24 mouse cellular contexts compared by ENCODE assay signal in genomic region chr12:8869190-8869589, GRCm38 (mm10).
"Had no signal": no experiment of that assay in that cellular context is flagged by ENCODE, and none has a peak within 500 bp of the region (broad histone marks: within the 10 kb centered on the region; RNA-seq: fewer than 3 reads in every experiment).

No protein-coding gene starts in this region.

- DNase-seq: cerebellum, postnatal 10 days; cerebellum, postnatal 14 days; cerebellum, postnatal 25 days; cerebellum, postnatal 36 days; embryo, embryonic 11 days; forebrain, postnatal 0 days; gastrocnemius, adult 2 months; gastrocnemius, postnatal 10 days; gastrocnemius, postnatal 14 days; gastrocnemius, postnatal 25 days; gastrocnemius, postnatal 36 days; heart, adult 11 months; heart, adult 18-20 months; heart, adult 2 months had no signal

- H3K9ac ChIP-seq: embryonic facial prominence, embryonic 12.5 days; embryonic facial prominence, embryonic 13.5 days; embryonic facial prominence, embryonic 15.5 days; forebrain, embryonic 12.5 days; forebrain, embryonic 13.5 days; forebrain, embryonic 15.5 days; forebrain, postnatal 0 days had no signal

- H3K4me1 ChIP-seq: embryonic facial prominence, embryonic 12.5 days; embryonic facial prominence, embryonic 15.5 days; forebrain, embryonic 12.5 days; forebrain, embryonic 13.5 days; forebrain, embryonic 15.5 days had no signal

- H3K36me3 ChIP-seq: embryonic facial prominence, embryonic 10.5 days; embryonic facial prominence, embryonic 12.5 days; embryonic facial prominence, embryonic 13.5 days; embryonic facial prominence, embryonic 15.5 days; forebrain, embryonic 10.5 days; forebrain, embryonic 12.5 days; forebrain, embryonic 15.5 days; heart, embryonic 10.5 days had no signal

- H3K27me3 ChIP-seq: embryonic facial prominence, embryonic 12.5 days; embryonic facial prominence, embryonic 13.5 days; embryonic facial prominence, embryonic 15.5 days; forebrain, embryonic 12.5 days; forebrain, embryonic 13.5 days; forebrain, embryonic 15.5 days had no signal

- H3K4me3 ChIP-seq: embryonic facial prominence, embryonic 10.5 days; embryonic facial prominence, embryonic 12.5 days; embryonic facial prominence, embryonic 13.5 days; embryonic facial prominence, embryonic 15.5 days; erythroblast, embryonic 14.5 days; forebrain, embryonic 10.5 days; forebrain, embryonic 12.5 days; forebrain, embryonic 13.5 days; forebrain, embryonic 15.5 days; gastrocnemius, adult 2 months; heart, adult 2 months; heart, embryonic 10.5 days had no signal

- H3K27ac ChIP-seq: embryonic facial prominence, embryonic 10.5 days; embryonic facial prominence, embryonic 12.5 days; embryonic facial prominence, embryonic 13.5 days; embryonic facial prominence, embryonic 15.5 days; forebrain, embryonic 10.5 days; forebrain, embryonic 12.5 days; forebrain, embryonic 13.5 days; forebrain, embryonic 15.5 days; gastrocnemius, adult 2 months; heart, adult 2 months; heart, embryonic 10.5 days had no signal

- H3K9me3 ChIP-seq: embryonic facial prominence, embryonic 10.5 days; embryonic facial prominence, embryonic 12.5 days; embryonic facial prominence, embryonic 13.5 days; embryonic facial prominence, embryonic 15.5 days; forebrain, embryonic 10.5 days; forebrain, embryonic 12.5 days; forebrain, embryonic 13.5 days; forebrain, embryonic 15.5 days; heart, embryonic 10.5 days had no signal
